Mouse (Mus musculus) bone marrow, adult 2 months (tissue): ENCODE measurements around the gene Abcg8.

ENCODE experiments used
- CTCF ChIP-seq: fragments of 200-500 bp; IDR thresholded peaks from 2 replicates; pipeline ENCODE4 v1.5.1; 2011; ENCODE audit warnings: low read length, control low read depth; ENCODE audit not compliant: control insufficient read depth, insufficient read depth
- POLR2A ChIP-seq: fragments of 200-500 bp; IDR thresholded peaks from 2 replicates; pipeline ENCODE4 v1.6.1; 2011; ENCODE audit warnings: low read depth, mild to moderate bottlenecking, control low read depth, low read length, borderline replicate concordance; ENCODE audit not compliant: control insufficient read depth

- TF ChIP-seq POLR2A (no peak), CTCF (no peak)
Observed at GRCm38 (mm10) chr17:84748152-84748682, 72.1 kb downstream of the Abcg8 start.
